Mouse (Mus musculus): ENCODE data around the gene Gadd45g.
A peak's percentile ranks its signal among the peaks of the same experiment; 100 is the strongest.

The Gadd45g gene

DNA sequence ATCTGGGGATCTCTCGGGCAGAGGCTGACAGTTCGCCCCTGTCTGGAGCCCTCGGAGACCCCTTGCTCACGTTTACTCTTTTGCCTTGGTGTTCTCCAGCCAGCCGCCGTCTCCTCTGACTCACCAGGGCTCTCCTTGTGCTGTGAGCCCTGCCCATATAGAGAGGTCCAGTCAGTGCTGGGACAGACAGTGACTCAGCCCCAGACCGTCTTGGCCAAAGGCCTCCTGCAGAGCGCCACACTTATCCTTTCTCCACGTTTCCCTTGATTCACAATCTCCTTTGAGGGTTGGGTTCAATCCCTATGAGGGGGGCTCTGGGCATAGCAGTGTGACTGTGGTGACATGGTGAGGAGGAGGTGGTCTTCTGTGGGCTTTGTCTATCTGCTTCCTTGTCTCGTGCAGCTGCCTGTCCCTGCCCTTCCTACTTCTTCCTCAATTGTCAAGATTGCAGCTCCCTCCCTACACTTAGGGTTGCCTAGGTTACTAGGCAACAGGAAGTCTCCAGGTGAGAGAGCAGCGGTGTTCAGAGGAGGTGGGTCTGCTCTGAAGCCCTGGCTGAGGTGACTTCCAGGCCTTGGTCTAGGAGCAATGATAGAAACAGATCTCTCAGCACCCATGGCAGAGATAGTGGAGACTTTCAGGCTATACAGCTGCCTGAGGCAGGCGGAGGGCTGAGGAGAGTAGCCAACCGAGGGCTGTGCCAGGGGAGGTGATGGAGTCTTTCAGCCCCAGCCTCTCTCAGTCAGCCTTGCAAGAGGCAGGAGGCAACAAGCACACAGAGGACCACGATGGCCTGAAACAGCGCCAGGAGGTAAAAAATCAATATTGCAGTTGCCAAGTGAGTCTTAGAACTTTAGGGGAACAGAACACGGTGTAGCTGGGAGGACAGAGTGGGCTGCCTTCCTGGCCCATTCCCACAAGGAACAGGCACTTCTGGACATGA lies 7.1 kb downstream of the Gadd45g start:
- DNase-seq: no peak

DNA sequence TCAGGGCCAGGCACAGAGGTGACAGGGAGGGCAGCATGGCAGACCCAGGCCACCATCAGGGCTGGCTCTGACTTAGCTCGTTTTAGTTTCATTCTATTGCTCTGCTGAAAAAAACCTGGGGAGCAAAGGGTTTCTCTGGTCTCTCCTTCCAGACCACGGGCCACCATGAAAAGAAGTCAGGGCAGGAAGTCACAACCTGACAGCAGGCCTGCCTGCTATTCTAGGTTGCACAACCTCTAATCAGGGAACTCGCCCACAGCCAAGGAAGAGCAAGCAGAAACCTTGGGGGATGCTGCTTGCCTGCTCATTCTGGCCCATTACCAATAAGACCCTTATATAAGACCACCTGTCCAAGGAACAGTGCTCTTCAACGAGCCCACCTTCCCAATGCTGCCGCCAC lies 9.1 kb downstream of the Gadd45g start:
- no peak for DNase-seq

DNA sequence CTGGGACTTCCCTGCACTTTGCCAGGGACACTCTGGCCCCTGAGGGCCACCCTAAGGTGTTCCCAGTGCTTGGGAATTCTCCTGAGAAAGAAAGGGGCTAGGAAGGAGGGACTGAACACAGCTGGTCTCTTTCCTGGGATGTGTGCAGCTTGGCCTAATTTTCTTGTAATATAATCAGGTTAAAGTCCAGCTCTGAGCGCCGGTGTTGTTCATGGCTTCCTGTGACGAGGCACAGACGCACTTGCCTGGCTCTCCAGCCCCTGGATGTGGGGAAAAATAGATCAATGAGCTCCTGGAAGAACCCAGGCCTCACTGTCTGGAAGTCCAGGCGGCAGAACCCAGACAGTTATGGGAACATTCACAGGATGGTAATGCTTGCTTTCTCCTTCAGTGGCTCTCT lies 10.7 kb downstream of the Gadd45g start:
- no peak for DNase-seq

DNA sequence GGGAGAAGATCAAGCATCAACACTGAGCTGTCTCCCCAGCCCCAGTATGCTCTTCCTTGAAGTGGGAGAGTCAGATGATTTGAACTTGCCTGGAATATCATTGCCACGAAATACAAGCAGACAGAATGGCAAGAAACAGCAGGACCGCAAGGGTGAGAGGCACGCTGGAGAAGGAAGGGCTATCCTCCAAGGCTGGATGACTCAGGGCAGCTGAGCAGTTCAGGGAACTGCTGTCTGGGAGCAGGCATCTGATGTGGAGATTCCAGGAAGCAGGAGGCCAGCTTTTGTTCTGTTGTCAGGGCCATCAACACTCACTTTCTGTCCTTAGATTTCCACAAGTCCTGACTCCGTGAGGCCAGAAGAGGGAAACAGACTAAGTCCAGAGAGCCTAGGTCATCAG lies 12.0 kb downstream of the Gadd45g start:
- DNase-seq: no peak

DNA sequence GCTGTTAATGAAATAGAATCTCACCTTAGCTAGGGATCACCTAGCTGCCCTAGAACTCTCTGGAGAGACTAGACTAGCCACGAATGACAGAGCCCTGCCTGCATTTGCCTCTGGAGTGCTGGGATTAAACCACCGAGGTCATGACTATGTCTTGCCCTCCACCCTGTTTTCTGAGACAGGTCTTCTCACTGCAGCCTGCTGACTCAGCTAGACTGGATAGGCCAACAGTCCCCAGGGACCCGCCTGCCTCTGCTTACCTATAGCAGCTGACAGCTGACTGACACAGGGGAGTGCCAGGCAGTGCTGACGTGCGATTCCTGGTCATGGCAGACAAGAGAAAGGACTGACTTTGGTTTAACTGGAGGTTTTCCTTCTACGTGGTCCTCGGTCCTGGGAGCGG lies 12.7 kb downstream of the Gadd45g start:
- DNase-seq: no peak

DNA sequence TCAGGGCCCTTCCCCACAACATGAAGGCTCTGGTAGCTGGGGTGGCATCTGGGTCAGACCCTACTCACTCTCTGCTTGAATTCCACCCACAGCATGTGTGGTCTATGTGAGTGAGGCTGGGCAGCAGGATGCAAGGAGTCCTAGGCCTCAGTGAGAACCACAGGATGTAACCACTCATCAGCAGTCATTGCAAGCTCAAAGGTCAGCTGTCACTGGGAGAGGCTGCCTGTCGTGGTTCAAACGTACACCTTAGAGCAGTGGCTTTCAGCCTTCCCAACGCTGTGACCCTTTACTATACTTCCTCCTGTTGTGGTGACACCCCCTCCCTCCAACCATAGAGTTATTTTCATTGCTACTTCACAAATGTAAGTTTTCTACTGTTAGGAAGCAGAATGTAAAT lies 13.3 kb downstream of the Gadd45g start:
- DNase-seq: no peak

DNA sequence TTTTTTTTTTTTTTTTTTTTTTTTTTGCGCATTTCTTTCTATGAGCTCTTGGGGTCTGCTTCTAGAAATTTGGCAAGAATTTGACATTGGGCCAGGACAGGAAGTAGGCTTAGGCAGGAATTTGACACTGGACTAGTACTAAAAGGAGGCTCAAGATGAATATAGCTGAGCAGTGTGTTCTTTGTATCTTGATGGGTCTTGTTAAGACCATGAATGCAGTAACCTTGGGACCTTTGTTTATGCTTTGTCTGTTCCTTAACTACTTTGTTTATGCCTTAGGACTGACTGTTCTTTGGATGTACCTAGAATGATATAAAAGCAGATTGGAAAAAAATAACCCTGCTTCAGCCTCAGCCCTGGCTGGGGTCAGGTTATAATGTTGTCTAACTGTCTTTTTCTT lies 16.3 kb downstream of the Gadd45g start:
- DNase-seq: no peak

DNA sequence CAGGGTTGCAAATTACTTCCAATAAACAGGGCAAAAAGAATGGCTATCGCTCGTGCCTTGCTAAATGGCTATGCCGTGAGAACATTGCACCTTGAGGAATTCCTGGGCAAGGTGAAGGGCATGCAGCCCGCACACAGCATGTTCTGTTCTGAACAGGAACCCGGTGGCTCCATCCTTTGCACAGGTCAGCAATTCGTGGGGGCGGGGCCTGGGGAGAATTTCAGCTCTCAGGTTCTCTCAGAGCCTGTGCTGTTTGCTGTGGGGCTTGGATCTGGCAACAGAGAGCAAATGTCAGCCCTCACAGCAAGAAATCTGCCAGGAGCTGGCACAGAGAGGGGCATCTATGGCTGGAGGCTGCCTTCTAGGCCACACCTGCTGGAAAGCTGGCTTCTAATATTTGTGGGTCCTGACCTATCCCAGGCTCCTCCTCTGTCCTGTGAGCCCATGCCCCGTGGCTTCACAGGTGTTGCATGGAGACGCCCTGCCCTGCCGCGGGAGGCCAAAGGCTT lies 19.7 kb downstream of the Gadd45g start:
- no peak for DNase-seq

DNA sequence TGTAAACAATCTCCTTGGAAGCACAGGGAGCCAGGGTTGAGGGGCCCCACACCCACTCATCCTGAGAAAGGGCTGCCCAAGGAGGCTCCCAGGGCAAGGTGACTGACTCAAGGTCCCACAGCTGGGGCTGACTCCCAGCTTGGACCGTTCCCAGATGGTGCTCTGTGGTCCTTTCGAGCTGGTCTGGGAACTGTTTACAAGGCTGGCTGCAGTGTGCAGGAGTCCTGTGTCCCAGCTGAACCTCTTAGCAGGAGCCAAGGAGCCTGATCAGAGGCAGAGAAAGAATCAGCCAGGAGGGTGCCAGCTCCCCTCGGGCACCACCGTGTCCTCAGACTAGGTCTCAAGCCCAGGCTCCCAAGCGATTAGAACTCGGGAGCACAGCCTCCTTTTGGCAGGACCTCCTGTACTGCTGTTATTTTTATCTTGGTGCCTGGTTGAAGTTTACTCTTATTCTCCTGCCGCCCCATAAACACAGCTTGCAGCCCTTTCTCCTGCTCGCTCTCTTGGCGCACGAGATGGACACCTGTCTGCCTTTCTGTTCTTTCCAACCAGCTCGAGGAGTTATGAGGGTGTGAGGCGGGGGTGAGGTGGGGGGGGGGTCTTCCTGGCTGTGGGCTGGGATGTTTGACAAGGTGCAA lies 22.1 kb downstream of the Gadd45g start:
- peak; percentile 42 for DNase-seq

DNA sequence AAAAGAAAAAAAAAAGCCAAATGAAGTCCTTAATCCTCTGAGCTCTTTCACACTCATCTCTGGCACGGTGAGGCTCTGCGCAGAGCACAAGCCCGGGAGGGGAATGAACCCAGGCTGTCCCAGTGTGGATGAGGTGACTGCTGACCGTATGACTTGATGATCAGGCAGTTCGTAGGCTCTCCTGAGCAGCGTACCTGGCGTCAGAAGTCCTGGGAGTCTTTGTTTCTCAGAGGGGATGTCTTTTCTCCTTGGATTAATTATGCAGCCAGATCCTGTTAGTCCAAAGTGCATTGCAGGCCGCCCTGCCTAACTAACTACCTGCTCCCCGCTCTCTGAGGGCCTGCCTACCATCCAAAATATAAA lies 22.6 kb downstream of the Gadd45g start:
- no peak for DNase-seq

DNA sequence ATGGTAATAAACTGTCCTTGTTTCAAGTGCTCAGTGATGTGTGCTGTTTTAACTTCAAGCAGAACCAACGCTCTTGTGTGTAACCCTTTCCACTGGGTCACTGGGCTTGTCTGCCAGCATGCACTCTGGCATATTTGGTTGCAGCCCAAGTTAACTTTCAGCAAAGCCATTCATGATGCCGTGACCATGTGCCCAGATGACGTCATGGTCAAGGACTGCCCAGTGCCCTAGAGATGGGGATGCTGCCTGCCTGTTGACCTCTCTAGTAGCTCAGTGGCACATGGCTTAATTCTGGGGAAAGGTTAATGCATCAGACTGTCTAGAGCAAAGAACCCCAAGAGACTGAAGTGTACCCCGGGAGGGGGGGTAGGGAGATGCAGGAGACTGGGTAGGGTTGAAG lies 24.7 kb downstream of the Gadd45g start:
- no peak for DNase-seq

DNA sequence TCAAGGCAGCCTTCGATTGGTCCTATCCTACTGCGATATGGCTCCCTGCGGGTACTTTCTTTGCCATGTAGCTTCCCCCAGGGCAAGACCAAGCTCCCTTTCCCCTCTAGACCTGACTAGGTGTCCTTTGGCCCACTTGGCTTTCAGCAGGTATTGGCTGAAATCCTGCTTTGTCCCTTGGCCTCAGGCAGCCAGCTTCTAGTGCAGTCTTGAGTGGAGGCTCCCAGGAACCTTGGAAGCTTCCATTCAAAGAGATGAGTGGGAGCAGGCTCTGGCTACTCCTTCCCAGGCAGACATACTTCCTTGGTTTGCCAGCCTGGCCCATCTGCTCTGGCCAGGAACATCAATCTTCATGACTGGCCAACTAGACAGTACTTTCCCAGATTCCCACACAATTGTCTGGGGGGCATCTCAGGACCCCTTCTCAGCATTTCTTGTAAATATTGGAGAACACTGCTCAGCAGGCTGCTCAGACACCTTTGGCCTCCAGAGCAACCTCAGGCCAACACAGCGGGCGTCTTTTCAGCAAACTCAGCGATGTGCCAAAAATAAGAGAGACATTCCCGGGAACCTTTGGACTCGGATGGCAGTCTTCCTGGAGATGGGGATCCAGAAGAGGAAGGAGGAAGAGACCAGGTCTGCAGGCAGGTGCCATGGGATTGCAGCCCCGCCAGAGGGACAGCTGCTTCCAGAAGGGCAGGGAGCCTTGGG lies 25.9 kb downstream of the Gadd45g start:
- DNase-seq: no peak

DNA sequence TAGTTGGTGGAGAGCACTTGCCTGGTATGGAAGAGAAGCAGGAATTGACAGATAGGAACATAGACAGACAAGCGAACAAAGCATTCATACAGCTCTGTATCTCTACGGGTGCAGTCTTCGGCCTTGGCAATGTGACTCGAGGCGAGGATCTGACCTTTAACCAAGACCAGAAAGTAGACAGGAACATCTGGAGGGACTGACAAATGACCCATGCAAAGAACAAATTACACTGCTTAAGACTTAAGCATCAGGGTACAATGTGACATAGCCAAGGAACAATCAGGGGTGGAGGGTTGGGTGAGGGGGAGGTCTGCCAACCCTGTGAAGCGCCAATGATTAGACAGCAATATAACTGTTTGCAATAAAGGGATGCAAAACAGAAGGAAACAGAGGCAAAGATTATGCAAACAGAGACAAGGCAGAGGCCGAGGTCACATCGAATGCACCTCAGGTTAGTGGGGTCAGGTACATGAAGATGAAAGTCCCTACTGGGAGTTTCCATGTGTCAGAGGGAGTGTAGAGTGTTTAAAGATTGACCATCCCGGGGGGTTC lies 26.6 kb downstream of the Gadd45g start:
- DNase-seq: no peak

DNA sequence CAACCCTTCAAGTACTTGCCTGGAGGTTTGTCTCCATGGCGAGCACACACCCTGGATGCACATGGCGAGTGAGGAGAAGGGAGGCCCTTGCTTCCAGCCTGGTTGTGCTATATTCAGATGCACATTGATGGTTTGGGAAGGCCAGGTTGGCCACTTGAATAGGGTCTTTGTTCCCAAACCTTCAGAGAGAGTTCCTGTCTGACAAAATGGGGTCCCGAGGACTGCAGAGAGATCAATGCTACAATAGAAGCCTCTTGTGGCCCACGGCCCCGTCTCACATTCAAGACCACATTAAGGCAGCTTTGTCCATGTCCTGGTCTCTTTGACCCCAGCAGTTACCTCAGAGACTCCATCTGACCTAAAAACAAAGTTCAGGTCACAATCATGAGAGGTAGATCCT lies 27.3 kb downstream of the Gadd45g start:
- no peak for DNase-seq

DNA sequence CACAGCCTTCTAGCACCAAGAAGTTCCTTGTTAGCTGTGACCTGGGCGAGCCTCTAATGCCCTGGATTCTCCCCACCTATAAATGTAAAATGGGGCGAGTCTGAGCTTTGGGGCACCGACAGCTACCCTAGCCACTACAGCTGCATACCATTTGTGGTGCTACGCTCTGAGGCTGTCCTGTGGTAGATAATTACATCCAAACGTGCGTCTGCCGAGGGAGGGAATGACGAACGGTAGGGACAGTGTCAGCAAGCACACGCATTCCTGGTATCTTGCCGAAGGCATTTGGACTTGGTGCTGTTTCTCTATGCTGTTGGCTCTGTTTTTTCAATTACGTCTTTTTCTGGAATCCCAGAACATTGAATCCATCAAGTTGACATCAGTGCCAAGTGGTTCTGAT lies 29.7 kb downstream of the Gadd45g start:
- no peak for DNase-seq

DNA sequence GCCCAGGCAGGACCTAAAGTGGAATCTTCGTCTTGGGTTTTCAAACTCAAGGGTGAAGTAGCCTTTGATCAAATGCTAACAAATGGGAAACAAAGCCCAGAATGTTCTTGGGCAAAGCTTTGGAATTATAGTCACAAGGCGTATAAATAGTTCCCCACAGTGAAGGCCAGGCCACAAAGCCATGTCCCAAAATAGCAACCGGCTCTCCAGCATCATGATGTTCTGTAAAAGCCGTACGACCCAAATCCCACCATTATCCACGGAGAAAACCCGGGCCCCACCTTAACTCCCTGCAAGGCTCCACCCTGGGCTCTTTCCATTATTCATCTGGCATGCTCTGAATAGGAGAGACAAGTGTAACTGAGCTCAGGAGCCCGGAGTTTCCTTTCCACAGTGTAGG lies 32.3 kb downstream of the Gadd45g start:
- DNase-seq: no peak

DNA sequence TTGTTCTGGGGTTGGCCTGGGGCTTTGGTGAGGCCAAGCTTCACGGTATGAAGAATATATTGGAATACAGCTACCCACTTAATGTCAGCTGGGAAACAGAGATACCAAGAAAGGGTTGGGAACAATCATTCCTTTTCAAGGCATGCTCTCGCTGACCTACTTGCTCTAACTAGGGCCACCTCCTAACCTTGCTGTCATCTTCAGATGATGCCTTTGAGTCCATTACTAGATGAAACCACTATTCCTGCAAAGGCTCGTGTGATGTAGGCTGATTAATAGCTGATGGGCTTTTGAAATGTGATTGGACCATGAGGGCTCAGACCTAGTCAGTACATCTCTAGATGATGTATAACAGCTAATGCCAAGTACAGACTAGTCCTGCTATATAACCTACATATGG lies 33.1 kb downstream of the Gadd45g start:
- DNase-seq: no peak

DNA sequence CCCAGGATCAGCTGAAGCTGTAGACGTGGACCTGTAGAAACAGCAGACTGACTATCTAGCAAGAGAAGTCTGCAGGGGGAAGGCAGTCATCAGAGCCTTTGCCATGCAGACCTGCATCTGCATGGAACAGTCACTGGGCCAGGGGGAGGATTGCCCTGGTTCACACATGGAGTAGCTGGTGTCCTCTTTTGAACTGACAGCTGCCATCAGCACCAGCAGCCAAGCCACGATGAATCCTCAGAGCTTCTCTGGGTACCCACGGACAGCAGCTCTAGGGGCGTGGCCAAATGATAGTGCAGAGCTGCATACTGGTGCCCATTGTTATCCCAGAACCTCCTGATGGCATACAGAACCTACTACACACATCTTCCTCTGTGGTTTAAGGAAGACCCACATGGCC lies 33.5 kb downstream of the Gadd45g start:
- no peak for DNase-seq

DNA sequence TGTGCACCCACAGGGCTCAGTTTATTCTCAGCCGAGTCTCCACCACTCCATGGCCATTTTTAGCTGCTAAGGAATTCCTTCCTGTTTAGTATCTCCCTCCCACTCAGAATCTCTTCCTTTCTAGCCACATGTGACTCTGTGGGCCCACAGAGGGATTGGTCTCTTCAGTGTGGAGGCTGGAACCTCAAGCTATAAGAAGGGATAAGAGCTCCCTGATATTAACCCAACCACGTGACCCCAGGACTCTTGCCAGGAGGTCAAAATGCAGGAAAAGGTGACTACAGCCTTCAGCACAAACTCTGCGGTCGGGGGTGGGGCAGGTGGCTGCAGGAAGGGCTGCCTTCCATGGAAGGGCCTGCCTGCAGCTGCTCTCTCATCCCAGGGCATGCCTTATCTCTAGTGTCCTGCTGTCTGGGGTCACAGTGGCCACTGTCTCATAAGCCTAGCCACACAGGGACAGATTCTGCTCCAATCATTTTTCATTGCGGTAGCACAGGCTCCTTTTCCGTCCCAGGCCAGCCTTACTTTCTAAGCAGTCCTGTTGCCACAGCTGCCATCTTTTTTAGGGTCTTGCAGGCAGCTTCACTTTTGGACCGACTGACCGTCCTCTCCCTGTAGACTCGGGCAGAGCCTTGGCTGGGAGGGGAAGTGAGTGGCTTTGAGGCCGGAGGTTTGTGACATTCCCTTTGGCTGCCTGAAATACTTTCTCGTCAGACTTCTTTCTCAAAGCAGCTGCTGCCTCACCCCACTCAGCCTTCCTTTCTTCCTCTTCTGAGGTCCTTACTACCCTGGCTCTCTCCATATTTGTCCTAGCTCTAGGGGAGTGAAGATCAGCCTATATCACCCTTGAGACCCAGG lies 35.0 kb downstream of the Gadd45g start:
- peak; percentile 26 for DNase-seq

DNA sequence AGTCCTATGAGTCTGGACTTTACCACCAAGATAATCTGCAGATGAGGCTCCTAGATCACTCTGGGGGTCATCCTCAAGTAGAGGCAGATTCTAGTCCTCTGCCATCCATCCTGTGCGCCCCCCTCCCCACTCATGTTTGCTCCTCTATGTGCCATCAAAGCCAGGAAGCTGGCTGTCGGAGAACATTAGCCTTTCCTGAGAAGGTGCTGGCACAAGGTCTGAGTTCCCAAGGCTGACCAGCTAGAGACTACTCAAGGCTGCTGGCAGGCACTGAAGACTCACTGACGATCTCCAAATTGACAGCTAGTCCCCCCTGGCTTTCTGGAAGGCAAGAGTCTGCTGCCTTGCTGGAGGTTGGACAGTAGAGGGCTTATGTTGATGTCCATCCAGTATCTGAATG lies 35.7 kb downstream of the Gadd45g start:
- no peak for DNase-seq

DNA sequence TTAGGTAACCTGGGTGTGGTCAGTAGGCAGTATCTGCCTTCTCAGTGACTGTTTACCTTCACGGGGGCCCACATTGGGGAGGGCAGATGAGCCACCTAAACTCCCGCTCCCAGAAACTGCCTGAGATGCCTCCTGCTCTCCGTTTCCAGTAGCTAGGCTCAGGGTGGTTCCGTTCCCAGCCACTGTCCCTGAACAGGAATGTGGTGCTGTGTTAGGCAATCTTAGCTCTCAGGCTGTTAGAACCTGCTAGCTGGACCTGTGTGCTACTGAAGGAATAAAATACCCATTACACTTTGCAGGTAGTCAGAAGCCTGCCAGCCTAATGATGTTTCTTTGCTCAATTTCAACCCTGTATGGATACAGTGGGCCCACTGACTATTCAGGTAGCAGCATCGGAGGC lies 37.8 kb downstream of the Gadd45g start:
- DNase-seq: no peak

DNA sequence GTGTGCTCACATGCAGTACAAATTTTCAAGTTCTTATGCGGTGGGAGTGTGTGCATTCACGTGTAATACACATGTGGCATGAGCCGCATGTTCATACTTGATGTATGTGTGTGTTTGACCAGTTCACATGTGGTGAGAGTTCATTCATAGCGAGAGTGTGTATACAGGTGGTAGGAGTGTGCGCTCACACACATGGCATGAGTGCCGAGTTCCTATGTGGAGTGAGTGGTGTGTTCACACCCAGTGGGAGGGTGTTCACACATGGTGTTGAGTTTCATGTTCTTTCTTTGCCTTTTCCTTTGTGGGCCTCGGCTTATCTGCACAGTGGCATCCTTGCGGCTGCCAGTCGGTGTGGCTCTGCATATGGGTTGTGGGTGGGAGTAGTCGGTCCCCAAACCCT lies 39.1 kb downstream of the Gadd45g start:
- no peak for DNase-seq
